Mouse (Mus musculus) intestine, embryonic 15.5 days (tissue): ENCODE data around the gene Iqcb1. TPM values are rescaled to one million over a fixed set of nuclear protein-coding genes. Genes with fewer than 3 reads are reported as not detected.

Experiments used
- ATAC-seq: fragments of 200-750 bp; cut with Nextera tagmentation; 2 replicates; pipeline ENCODE4 v1.8.0; 2017; ENCODE audit warnings: moderate TSS enrichment, moderate library complexity
- H3K27ac ChIP-seq: fragments of 300-500 bp; sonication (generic); 2 replicates; pipeline ENCODE4 v1.5.1; 2015; ENCODE audit warnings: mild to moderate bottlenecking, inconsistent platforms
- H3K27me3 ChIP-seq: fragments of 300-500 bp; sonication (generic); replicated peaks from 2 replicates; pipeline ENCODE4 v1.6.1; 2015; ENCODE audit warnings: inconsistent platforms
- H3K36me3 ChIP-seq: fragments of 300-500 bp; sonication (generic); 2 replicates; pipeline ENCODE4 v1.6.1; 2015; ENCODE audit warnings: inconsistent platforms
- H3K4me1 ChIP-seq: fragments of 300-500 bp; sonication (generic); replicated peaks from 2 replicates; pipeline ENCODE4 v1.6.1; 2015; ENCODE audit warnings: inconsistent platforms
- H3K4me2 ChIP-seq: fragments of 300-500 bp; sonication (generic); replicated peaks from 2 replicates; pipeline ENCODE4 v1.6.1; 2015; ENCODE audit warnings: mild to moderate bottlenecking, inconsistent platforms
- H3K4me3 ChIP-seq: fragments of 300-500 bp; sonication (generic); replicated peaks from 2 replicates; pipeline ENCODE4 v1.5.1; 2015; ENCODE audit warnings: inconsistent platforms
- H3K9ac ChIP-seq: fragments of 300-500 bp; sonication (generic); 2 replicates; pipeline ENCODE4 v1.6.1; 2015; ENCODE audit warnings: inconsistent platforms
- H3K9me3 ChIP-seq: fragments of 300-500 bp; sonication (generic); 2 replicates; pipeline ENCODE4 v1.6.1; 2016; ENCODE audit warnings: inconsistent platforms
- WGBS: fragments of 180-500 bp; shearing (Covaris S2); methylation state at CpG from one replicate; pipeline ENCODE4 v1.1.7; 2015; 5-methylcytosine and 5-hydroxymethylcytosine counted together
- polyA plus RNA-seq: library from polyadenylated mRNA; unstranded; fragments of >200 nt; fragmentation: Nextera tagmentation; extraction: Ambion mirVana; gene quantifications from 2 replicates; pipeline ENCODE4 v1.2.1, GENCODE M21; 2015

The Iqcb1 gene
- polyA plus RNA-seq, 1 experiment from 2014 or later, result 27.2 TPM

DNA sequence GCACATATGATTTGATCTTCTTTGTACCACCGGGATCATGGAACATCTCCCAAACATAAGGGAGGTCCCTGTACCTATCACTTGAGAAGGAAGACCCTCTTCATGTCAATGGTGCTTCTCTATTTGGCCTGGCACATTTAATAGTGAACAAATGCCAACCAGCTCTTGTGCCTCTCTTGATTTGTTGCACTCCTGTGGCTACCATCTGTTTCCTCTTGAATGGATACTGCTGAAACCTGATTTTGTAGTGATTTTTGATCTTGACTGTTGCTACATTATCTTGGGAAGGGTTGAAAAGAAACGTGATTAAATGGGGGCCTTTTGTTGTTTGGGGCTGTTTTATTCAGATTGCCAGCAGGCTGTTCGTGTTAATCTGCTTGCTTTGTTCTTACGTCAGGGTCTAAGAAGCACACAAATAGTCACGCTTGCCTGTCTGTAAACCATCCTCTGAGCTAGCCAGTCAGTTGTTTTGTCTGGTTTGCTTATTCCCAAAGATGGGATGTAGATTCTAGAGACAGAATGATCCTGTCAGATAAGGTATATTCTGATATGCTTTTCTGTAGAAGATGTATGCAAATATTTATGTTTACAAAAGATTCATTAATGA is 54.7 kb downstream of the Iqcb1 start:
- H3K9ac ChIP-seq, result no peak overlapping the region
- H3K36me3 ChIP-seq, result peaks cover 9% of the 10 kb centered on the region; the same call in 1 of the 2 replicates
- no peaks in the 10 kb centered on the region for H3K9me3 ChIP-seq
- 78% methylated on average over 5 of the region's 5 CpGs for WGBS
- 0 out of 2 replicates have a peak, but pooled peaks cover 3% of the 10 kb centered on the region for H3K4me1 ChIP-seq
- ATAC-seq, result no peak
- no peak overlapping the region for H3K4me3 ChIP-seq
- no peak overlapping the region for H3K27ac ChIP-seq
- H3K4me2 ChIP-seq, result no peak overlapping the region
- no peaks in the 10 kb centered on the region for H3K27me3 ChIP-seq

DNA sequence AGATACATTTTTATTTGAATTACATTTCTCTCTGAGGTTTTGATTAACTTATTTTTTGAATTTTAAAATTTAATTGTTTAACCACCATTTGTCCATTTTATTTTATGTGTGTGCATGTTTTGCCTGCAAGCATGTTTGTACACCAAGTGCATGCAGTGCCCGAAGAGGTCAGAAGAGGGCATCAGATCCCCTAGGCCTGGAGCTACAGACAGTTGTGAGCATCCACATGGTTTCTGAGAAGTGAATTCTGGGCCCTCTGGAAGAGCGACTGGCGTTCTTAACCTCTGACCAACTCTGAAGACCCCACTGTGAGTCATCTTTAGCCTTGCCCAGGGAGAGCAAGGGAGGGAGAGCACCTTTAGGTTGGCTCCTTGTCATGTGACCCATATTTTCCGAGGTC is 56.7 kb downstream of the Iqcb1 start:
- H3K27ac ChIP-seq, result no peak overlapping the region
- 89% methylated on average over 4 of the region's 4 CpGs for WGBS
- no peak for ATAC-seq

DNA sequence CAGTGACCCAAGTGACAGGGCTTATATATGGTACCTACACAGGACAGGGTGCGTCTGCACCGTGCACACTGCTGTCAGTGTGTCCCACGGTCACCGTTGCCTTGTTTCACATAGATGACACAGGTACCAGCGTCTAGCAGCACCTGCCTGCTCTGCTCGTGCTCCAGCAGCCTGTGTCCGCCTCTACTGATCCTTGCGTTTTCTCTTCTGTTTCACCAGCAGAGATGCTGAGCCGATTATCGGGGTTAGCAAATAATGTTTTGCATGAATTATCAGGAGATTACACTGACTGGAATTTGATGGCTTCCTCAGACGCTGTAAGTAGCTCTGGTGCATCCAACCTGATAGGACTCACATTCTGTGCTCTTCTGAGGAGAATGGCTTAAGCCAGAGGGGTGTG is 57.7 kb downstream of the Iqcb1 start:
- 93% methylated on average over 11 of the region's 11 CpGs for WGBS
- Histone ChIP-seq H3K9ac (no peak overlapping the region), H3K4me1 (no peaks in the 10 kb centered on the region), H3K4me2 (no peak overlapping the region), H3K4me3 (no peak overlapping the region), H3K9me3 (no peaks in the 10 kb centered on the region), H3K27me3 (no peaks in the 10 kb centered on the region), H3K27ac (no peak overlapping the region), H3K36me3 (peaks cover 13% of the 10 kb centered on the region)
- no peak for ATAC-seq

More for the DNA sequence above, 56.7 kb downstream of the Iqcb1 start:
- Histone ChIP-seq H3K36me3 (peaks cover 11% of the 10 kb centered on the region), H3K4me3 (no peak overlapping the region), H3K9me3 (no peaks in the 10 kb centered on the region), H3K27me3 (no peaks in the 10 kb centered on the region), H3K4me2 (no peak overlapping the region), H3K9ac (no peak overlapping the region), H3K4me1 (no peaks in the 10 kb centered on the region)

DNA sequence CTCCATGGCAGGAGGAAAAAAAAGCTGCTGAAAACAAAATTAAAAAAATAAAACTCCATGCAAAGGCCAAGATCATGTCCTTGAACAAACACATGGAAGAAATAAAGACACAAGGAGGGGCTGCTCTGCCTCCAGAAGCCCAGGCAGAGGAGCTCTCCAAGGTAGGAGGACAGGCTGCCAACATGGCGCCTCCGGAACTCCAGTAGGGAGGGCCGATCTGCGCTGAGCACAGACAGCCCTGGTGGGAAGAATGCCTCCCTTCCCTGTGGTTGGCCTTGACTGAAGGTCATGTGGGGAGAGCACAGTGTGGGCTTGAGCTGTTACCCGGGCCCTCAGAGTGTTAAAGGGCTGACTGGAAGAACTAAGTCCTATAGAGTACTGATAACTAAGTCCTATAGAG is 59.4 kb downstream of the Iqcb1 start:
- Histone ChIP-seq H3K36me3 (peaks cover 21% of the 10 kb centered on the region), H3K4me2 (no peak overlapping the region), H3K4me3 (no peak overlapping the region), H3K9ac (no peak overlapping the region), H3K9me3 (no peaks in the 10 kb centered on the region), H3K4me1 (no peaks in the 10 kb centered on the region), H3K27ac (no peak overlapping the region), H3K27me3 (no peaks in the 10 kb centered on the region)
- ATAC-seq, result no peak
- 82% methylated on average over 5 of the region's 5 CpGs for WGBS

DNA sequence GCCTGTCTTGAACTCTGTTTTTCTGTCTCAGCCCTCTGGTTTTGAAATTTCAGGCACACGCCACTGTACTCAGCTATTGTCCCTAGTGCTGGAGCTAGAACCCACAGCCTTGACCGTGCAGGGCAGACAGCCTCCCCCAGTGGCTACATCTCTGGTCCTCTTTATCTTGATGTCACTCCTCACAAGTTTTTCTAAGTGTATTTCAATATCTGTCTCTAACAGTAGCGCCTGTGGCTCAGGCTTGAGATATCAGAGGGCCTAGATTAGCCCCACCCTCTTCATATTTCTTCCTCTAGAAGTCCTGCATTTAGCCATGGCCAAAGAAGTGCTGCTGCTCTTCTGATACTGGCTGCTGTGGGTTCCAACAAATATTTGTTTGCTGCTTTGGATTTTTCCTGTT is 62.4 kb downstream of the Iqcb1 start:
- no peak overlapping the region for H3K4me3 ChIP-seq
- no peaks in the 10 kb centered on the region for H3K9me3 ChIP-seq
- no peak overlapping the region for H3K4me2 ChIP-seq
- peak; percentile 51; the same call in 1 of the 2 replicates for ATAC-seq
- no peaks in the 10 kb centered on the region for H3K4me1 ChIP-seq
- H3K36me3 ChIP-seq, result peaks cover 21% of the 10 kb centered on the region
- H3K27ac ChIP-seq, result no peak overlapping the region
- no peaks in the 10 kb centered on the region for H3K27me3 ChIP-seq
- no peak overlapping the region for H3K9ac ChIP-seq
- WGBS, result 89% methylated on average over 3 of the region's 3 CpGs

DNA sequence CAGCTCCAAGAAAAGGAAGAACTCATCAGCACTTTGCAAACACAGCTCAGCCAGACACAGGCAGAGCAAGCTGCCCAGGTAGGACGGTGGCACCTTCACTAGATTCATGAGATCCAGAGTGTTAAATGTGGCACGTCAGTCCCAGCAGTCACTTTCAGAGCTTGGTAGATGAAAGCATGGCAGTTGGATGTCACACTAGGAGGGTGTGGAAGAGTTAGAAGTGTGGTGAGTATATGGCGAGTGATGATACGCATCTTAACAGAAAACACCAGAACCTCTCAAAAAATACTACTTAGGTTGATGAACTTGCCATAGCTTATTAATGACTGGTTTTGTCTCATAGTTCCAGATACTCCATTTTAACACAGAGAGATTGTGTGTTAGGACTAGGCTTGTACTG is 63.2 kb downstream of the Iqcb1 start:
- no peak overlapping the region for H3K9ac ChIP-seq
- no peak overlapping the region for H3K4me3 ChIP-seq
- H3K9me3 ChIP-seq, result no peaks in the 10 kb centered on the region
- H3K27ac ChIP-seq, result no peak overlapping the region
- peaks cover 23% of the 10 kb centered on the region for H3K36me3 ChIP-seq
- no peaks in the 10 kb centered on the region for H3K27me3 ChIP-seq
- ATAC-seq, result no peak
- 94% methylated on average over 4 of the region's 4 CpGs for WGBS
- H3K4me1 ChIP-seq, result no peaks in the 10 kb centered on the region
- no peak overlapping the region for H3K4me2 ChIP-seq

DNA sequence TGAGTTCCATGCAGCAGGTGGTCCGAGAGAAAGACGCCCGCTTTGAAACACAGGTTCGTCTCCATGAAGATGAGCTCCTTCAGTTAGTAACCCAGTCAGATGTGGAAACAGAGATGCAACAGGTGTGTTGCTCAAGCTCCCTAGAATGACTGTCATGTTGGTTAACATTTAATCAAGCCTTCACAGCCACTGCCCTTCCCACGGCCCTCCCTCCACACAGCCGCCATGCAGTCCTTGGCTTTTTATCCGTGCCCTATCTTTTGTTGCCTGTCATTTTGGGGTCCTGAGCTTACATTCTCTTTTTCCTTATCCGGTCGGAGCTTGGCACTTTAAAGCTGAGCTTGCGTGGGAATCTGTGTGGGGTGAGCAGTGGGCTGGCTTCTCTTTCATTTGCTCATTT is 65.1 kb downstream of the Iqcb1 start:
- ATAC-seq, result no peak

DNA sequence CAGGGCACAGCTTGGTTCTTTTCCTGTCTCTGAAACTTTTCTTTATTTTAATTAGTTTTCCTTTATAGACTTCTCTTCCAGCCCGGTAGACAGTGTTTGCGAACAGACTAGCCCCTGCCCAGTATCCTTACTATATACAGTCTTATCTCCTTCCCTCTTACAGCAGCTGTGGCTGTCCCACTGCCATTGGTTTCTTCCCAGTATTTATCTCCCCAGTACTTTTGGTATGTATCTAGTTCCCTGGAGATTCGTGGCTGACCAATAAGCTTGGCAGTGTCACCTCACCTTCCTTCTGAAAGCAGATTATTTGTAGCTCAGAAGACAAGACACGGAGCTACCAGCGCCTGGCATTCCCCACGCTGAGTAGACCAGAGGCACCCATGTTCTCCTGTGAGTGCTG is 68.5 kb downstream of the Iqcb1 start:
- H3K36me3 ChIP-seq, result peaks cover 28% of the 10 kb centered on the region
- ATAC-seq, result no peak
- 91% methylated on average over 6 of the region's 6 CpGs for WGBS

More for the DNA sequence above, 65.1 kb downstream of the Iqcb1 start:
- no peaks in the 10 kb centered on the region for H3K9me3 ChIP-seq
- no peaks in the 10 kb centered on the region for H3K27me3 ChIP-seq
- H3K4me3 ChIP-seq, result no peak overlapping the region
- no peak overlapping the region for H3K4me2 ChIP-seq
- H3K27ac ChIP-seq, result no peak overlapping the region
- WGBS, result 85% methylated on average over 10 of the region's 10 CpGs
- no peak overlapping the region for H3K9ac ChIP-seq
- H3K4me1 ChIP-seq, result no peaks in the 10 kb centered on the region
- peaks cover 23% of the 10 kb centered on the region for H3K36me3 ChIP-seq

DNA sequence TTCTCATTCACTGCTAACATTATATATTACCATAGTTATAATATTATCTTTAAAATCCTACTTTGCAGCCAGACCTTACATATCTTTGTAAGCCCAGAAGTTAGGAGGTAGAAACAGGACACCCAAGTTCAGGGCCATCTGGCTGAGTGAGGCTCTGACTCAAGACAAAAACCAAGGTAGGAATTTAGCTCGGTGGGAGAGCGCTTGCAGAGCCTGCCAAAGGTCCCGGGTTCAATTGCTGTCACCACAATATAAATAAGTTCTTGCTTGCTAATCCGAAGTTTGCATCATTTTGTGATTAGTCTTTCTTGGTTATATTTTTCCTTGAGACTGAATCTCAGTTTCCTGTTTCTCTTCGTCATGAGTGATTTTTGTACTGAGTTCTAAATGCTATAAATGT is 75.0 kb downstream of the Iqcb1 start:
- 89% methylated on average over 5 of the region's 5 CpGs for WGBS
- H3K4me1 ChIP-seq, result no peaks in the 10 kb centered on the region
- H3K9me3 ChIP-seq, result no peaks in the 10 kb centered on the region
- H3K4me2 ChIP-seq, result no peak overlapping the region
- no peak overlapping the region for H3K9ac ChIP-seq
- no peak for ATAC-seq
- no peaks in the 10 kb centered on the region for H3K27me3 ChIP-seq
- no peak overlapping the region for H3K27ac ChIP-seq
- H3K36me3 ChIP-seq, result peaks cover 21% of the 10 kb centered on the region
- no peak overlapping the region for H3K4me3 ChIP-seq

More for the DNA sequence above, 68.5 kb downstream of the Iqcb1 start:
- H3K9ac ChIP-seq, result no peak overlapping the region
- H3K27ac ChIP-seq, result no peak overlapping the region
- H3K27me3 ChIP-seq, result no peaks in the 10 kb centered on the region
- H3K9me3 ChIP-seq, result no peaks in the 10 kb centered on the region
- H3K4me1 ChIP-seq, result no peaks in the 10 kb centered on the region
- H3K4me3 ChIP-seq, result no peak overlapping the region
- no peak overlapping the region for H3K4me2 ChIP-seq

DNA sequence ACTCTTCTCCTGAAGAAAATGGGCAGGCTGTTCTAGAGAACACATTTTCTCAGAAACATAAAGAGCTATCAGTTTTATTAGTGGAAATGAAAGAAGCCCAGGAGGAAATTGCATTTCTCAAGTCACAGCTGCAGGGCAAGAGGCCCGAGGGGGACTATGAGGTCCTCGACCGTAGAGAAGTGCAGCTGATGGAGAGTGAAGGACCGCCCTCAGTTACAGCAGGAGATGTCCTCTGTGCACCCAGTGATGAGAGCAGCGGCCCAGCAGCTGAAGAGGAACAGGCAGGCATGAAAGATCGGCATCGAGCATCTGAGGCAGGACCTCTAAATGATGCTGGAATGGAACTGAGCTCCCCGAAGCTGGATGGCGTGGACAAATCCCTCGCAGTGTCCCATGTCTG is 83.7 kb downstream of the Iqcb1 start:
- Histone ChIP-seq H3K4me2 (no peak overlapping the region), H3K4me1 (no peaks in the 10 kb centered on the region), H3K27ac (no peak overlapping the region), H3K9me3 (no peaks in the 10 kb centered on the region), H3K4me3 (no peak overlapping the region), H3K9ac (no peak overlapping the region), H3K36me3 (peaks cover 17% of the 10 kb centered on the region), H3K27me3 (no peaks in the 10 kb centered on the region)
- ATAC-seq, result no peak
- WGBS, result 83% methylated on average over 10 of the region's 10 CpGs

DNA sequence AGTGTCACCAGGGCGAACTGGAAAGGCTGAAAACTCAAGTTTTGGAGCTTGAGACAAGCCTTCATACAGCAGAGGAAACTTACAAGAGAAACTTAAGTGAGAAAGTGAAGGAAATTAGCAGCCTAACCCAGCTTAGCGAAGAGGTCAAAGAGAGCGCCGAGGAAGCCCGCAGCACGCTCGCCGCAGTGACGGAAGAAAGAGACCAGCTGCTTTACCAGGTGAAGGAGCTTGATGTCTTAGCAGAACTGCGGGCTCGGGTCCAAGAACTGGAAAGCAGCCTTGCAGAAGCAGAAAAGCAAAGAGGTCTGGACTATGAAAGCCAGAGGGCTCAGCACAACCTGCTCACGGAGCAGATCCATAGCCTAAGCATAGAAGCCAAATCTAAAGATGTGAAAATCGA is 84.1 kb downstream of the Iqcb1 start:
- H3K27ac ChIP-seq, result no peak overlapping the region
- no peak overlapping the region for H3K4me2 ChIP-seq
- H3K27me3 ChIP-seq, result no peaks in the 10 kb centered on the region
- 78% methylated on average over 13 of the region's 13 CpGs for WGBS
- peaks cover 17% of the 10 kb centered on the region for H3K36me3 ChIP-seq
- H3K9ac ChIP-seq, result no peak overlapping the region
- H3K9me3 ChIP-seq, result no peaks in the 10 kb centered on the region
- ATAC-seq, result no peak
- no peaks in the 10 kb centered on the region for H3K4me1 ChIP-seq
- H3K4me3 ChIP-seq, result no peak overlapping the region

DNA sequence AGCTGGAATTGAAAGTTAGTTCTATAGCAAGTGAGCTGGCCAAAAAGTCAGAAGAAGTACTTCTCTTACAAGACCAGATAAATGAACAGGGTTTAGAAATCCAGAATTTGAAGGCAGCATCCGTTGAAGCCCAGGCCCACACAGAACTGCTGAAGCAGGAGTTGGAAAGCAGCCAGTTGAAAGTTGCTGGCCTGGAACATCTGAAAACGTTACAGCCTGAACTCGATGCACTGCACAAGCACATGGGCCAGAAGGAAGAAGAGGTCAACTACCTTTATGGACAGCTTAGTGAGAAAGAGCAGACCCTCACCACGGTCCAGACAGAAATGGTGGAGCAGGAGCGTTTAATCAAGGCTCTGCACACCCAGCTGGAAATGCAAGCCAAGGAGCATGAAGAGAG is 86.0 kb downstream of the Iqcb1 start:
- Histone ChIP-seq H3K4me1 (no peaks in the 10 kb centered on the region), H3K4me2 (no peak overlapping the region), H3K27ac (no peak overlapping the region), H3K4me3 (no peak overlapping the region), H3K9ac (no peak overlapping the region), H3K36me3 (peaks cover 32% of the 10 kb centered on the region), H3K27me3 (no peaks in the 10 kb centered on the region), H3K9me3 (no peaks in the 10 kb centered on the region)
- no peak for ATAC-seq
- WGBS, result 66% methylated on average over 5 of the region's 5 CpGs

DNA sequence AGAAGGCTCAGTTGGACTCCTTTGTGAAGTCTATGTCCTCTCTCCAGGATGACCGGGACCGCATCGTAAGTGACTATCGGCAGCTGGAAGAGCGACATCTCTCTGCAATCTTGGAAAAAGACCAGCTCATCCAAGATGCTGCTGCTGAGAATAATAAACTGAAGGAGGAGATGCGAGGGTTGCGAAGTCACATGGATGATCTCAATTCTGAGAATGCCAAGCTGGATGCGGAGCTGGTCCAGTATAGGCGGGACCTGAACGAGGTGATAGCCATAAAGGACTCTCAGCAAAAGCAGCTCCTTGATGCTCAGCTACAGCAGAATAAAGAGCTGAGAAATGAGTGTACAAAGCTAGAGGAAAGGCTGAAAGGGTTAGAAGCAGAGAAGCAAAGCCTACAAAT is 90.3 kb downstream of the Iqcb1 start:
- Histone ChIP-seq H3K4me3 (no peak overlapping the region), H3K4me2 (no peak overlapping the region), H3K36me3 (peaks cover 23% of the 10 kb centered on the region), H3K9ac (no peak overlapping the region), H3K4me1 (no peaks in the 10 kb centered on the region), H3K9me3 (no peaks in the 10 kb centered on the region), H3K27me3 (no peaks in the 10 kb centered on the region), H3K27ac (no peak overlapping the region)
- 95% methylated on average over 10 of the region's 10 CpGs for WGBS
- ATAC-seq, result no peak
